Mouse (Mus musculus): ENCODE measurements at regions not wholly inside any gene's neighbourhood (a gene's known extent, or its start where the extent isn't known, plus 50 kb on each side); places are given as distances from the start of the nearest gene placed in this dataset.

DNA sequence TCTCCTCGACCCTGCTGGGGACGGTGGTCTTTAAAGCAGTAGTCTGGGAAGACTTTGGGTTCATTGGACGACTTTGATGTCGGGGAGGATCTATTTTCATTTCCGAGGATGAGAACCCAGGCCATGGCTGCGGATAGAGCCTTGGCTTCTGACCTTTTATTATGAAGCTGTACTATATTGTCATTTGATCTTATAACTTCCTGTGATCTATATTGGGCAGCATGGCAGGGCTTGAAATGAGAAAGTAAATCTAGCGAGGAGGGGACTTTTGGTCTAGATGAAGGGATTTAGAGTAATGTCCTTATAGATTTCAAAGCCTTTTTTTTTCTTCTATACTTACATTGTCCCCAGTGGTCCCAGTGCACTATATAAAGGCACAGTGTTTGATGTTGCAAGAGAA lies 172.8 kb upstream of the Stt3b start:
- H3K36me3 ChIP-seq (ENCODE audit: insufficient read depth, low read length) = no peaks in the 10 kb centered on the region
- H3K4me3 ChIP-seq (ENCODE audit: low read depth, low read length) = no peak overlapping the region
- H3K9me3 ChIP-seq (ENCODE audit: low read length) = no peaks in the 10 kb centered on the region
- H3K4me1 ChIP-seq (ENCODE audit: insufficient read depth, low read depth, low read length) = no peaks in the 10 kb centered on the region
- TF ChIP-seq EP300 (IDR thresholded peaks at IDR 0.05) (no peak), CTCF (IDR thresholded peaks at IDR 0.05) (no peak)
- H3K4me2 ChIP-seq (replicated peaks; ENCODE audit: low read depth, low read length) = no peak overlapping the region
- 72% methylated on average over 7 of the region's 7 CpGs for WGBS
- no peak overlapping the region for H3K9ac ChIP-seq (replicated peaks; ENCODE audit: low read depth)
- no peaks in the 10 kb centered on the region for H3K27me3 ChIP-seq (replicated peaks; ENCODE audit: insufficient read depth, low read length)
- no peak overlapping the region for H3K27ac ChIP-seq (ENCODE audit: low read length)
- no peak for ATAC-seq
- no peak for DNase-seq (ENCODE audit: low spot score)

DNA sequence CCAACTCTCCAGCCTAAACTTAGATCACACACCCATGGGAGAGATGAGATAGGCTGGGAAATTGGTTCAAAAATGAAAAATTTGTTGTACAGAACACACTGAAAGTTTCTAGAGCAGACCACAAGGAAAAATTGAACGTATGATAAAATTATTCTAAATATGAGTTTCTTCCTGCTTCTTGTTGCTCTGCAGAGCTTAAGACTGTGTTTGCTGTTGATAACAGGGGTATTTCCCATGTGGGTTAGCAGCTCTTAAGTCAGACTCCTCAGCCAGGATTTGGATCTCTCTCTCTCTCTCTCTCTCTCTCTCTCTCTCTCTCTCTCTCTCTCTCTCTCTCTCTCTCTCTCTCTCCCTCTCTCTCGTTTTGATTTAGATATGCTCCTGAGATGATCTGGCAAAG lies 173.5 kb upstream of the Stt3b start:
- TF ChIP-seq CTCF (IDR thresholded peaks at IDR 0.05) = no peak
- TF ChIP-seq EP300 (IDR thresholded peaks at IDR 0.05) = no peak
- no peak overlapping the region for H3K4me3 ChIP-seq (ENCODE audit: low read depth, low read length)
- no peaks in the 10 kb centered on the region for H3K4me1 ChIP-seq (ENCODE audit: insufficient read depth, low read depth, low read length)
- H3K36me3 ChIP-seq (ENCODE audit: insufficient read depth, low read length) = no peaks in the 10 kb centered on the region
- H3K9ac ChIP-seq (replicated peaks; ENCODE audit: low read depth) = no peak overlapping the region
- DNase-seq (ENCODE audit: low spot score) = no peak
- H3K27ac ChIP-seq (ENCODE audit: low read length) = no peak overlapping the region
- no peak overlapping the region for H3K4me2 ChIP-seq (replicated peaks; ENCODE audit: low read depth, low read length)
- no peaks in the 10 kb centered on the region for H3K27me3 ChIP-seq (replicated peaks; ENCODE audit: insufficient read depth, low read length)
- no peaks in the 10 kb centered on the region for H3K9me3 ChIP-seq (ENCODE audit: low read length)
- WGBS = 40% methylated on average over 2 of the region's 2 CpGs
- ATAC-seq = no peak

DNA sequence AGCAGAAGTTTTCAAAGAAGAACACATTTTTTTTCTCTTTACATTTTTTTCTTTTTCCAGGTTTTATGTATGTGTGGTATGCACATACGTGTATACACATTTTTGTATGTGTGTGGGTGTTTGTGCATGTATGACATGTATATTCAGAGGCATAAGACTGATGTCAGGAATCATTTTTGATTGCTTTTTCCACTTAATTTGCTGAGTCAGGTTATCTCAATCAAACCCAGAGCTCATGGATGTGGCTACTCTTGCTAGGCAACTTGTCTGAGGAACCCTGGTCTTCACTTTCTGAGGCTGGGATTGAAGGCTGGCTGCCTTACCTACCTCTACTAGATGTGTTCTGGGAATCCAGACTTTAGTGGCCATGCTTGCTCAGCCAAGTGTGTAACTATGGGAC lies 174.2 kb upstream of the Stt3b start:
- TF ChIP-seq EP300 (IDR thresholded peaks at IDR 0.05) (no peak), CTCF (IDR thresholded peaks at IDR 0.05) (no peak)
- no peaks in the 10 kb centered on the region for H3K36me3 ChIP-seq (ENCODE audit: insufficient read depth, low read length)
- no peaks in the 10 kb centered on the region for H3K9me3 ChIP-seq (ENCODE audit: low read length)
- ATAC-seq = no peak
- 89% methylated on average over 1 of the region's 1 CpGs for WGBS
- H3K4me3 ChIP-seq (ENCODE audit: low read depth, low read length) = no peak overlapping the region
- H3K27ac ChIP-seq (ENCODE audit: low read length) = no peak overlapping the region
- DNase-seq (ENCODE audit: low spot score) = no peak
- H3K4me1 ChIP-seq (ENCODE audit: insufficient read depth, low read depth, low read length) = no peaks in the 10 kb centered on the region
- no peaks in the 10 kb centered on the region for H3K27me3 ChIP-seq (replicated peaks; ENCODE audit: insufficient read depth, low read length)
- no peak overlapping the region for H3K9ac ChIP-seq (replicated peaks; ENCODE audit: low read depth)
- H3K4me2 ChIP-seq (replicated peaks; ENCODE audit: low read depth, low read length) = no peak overlapping the region

DNA sequence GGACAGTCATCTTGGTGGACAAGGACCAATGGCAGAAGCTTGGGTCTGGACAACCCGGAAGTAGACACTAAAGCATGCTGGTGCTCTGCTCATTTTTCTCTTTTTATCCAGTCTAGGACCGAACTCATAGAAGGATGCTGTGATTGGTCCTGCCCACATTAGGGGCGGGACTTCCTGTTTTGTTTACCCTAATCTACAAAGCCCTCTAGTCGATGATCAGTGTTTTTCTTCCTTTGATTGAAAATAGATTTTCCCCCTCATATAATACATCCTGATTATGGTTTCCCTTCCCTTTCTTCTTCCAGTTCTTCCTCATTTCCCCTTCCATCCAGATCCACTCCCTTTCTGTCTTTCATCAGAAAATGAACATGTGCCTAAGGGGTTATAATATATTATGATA lies 175.0 kb upstream of the Stt3b start:
- no peak for ATAC-seq
- DNase-seq (ENCODE audit: low spot score) = no peak
- WGBS = 86% methylated on average over 4 of the region's 4 CpGs
- H3K9ac ChIP-seq (replicated peaks; ENCODE audit: low read depth) = no peak overlapping the region
- no peaks in the 10 kb centered on the region for H3K4me1 ChIP-seq (ENCODE audit: insufficient read depth, low read depth, low read length)
- no peaks in the 10 kb centered on the region for H3K9me3 ChIP-seq (ENCODE audit: low read length)
- H3K4me3 ChIP-seq (ENCODE audit: low read depth, low read length) = no peak overlapping the region
- H3K27ac ChIP-seq (ENCODE audit: low read length) = no peak overlapping the region
- TF ChIP-seq EP300 (IDR thresholded peaks at IDR 0.05) (no peak), CTCF (IDR thresholded peaks at IDR 0.05) (no peak)
- no peaks in the 10 kb centered on the region for H3K36me3 ChIP-seq (ENCODE audit: insufficient read depth, low read length)
- H3K4me2 ChIP-seq (replicated peaks; ENCODE audit: low read depth, low read length) = no peak overlapping the region
- no peaks in the 10 kb centered on the region for H3K27me3 ChIP-seq (replicated peaks; ENCODE audit: insufficient read depth, low read length)

DNA sequence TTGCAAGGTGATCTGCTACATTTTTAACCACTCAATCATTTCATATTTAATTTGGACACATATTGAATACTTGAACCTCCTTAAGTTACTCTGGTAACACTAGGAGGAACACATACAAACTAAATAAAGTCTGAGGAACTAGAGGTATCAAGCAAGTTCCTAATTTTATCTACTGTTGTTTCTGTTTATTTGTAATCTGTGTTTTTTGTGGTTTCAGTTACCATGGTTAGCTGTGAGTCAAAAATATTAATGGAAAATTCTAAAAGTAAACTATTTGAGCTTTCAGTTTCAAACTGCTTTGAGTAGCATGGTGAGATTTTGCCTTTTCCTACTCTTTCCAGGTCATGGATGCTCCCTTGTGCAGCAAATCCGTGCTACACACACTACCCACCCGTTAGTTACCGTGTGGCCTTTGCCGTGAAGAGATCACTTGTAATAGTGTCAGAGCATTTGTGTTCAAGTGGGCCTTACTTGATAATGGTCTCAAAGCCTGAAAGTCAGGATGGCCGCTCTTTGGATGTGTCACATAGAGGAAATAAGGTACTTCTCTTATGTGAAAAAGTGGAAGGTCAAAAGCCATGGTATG lies 177.0 kb upstream of the Stt3b start:
- no peak for DNase-seq (ENCODE audit: low spot score)
- H3K9me3 ChIP-seq (ENCODE audit: low read length) = no peaks in the 10 kb centered on the region
- H3K27me3 ChIP-seq (replicated peaks; ENCODE audit: insufficient read depth, low read length) = no peaks in the 10 kb centered on the region
- no peaks in the 10 kb centered on the region for H3K36me3 ChIP-seq (ENCODE audit: insufficient read depth, low read length)
- H3K4me2 ChIP-seq (replicated peaks; ENCODE audit: low read depth, low read length) = no peak overlapping the region
- TF ChIP-seq CTCF (IDR thresholded peaks at IDR 0.05) (no peak), EP300 (IDR thresholded peaks at IDR 0.05) (no peak)
- WGBS = 84% methylated on average over 5 of the region's 5 CpGs
- H3K9ac ChIP-seq (replicated peaks; ENCODE audit: low read depth) = no peak overlapping the region
- no peaks in the 10 kb centered on the region for H3K4me1 ChIP-seq (ENCODE audit: insufficient read depth, low read depth, low read length)
- H3K4me3 ChIP-seq (ENCODE audit: low read depth, low read length) = no peak overlapping the region
- no peak overlapping the region for H3K27ac ChIP-seq (ENCODE audit: low read length)
- no peak for ATAC-seq

DNA sequence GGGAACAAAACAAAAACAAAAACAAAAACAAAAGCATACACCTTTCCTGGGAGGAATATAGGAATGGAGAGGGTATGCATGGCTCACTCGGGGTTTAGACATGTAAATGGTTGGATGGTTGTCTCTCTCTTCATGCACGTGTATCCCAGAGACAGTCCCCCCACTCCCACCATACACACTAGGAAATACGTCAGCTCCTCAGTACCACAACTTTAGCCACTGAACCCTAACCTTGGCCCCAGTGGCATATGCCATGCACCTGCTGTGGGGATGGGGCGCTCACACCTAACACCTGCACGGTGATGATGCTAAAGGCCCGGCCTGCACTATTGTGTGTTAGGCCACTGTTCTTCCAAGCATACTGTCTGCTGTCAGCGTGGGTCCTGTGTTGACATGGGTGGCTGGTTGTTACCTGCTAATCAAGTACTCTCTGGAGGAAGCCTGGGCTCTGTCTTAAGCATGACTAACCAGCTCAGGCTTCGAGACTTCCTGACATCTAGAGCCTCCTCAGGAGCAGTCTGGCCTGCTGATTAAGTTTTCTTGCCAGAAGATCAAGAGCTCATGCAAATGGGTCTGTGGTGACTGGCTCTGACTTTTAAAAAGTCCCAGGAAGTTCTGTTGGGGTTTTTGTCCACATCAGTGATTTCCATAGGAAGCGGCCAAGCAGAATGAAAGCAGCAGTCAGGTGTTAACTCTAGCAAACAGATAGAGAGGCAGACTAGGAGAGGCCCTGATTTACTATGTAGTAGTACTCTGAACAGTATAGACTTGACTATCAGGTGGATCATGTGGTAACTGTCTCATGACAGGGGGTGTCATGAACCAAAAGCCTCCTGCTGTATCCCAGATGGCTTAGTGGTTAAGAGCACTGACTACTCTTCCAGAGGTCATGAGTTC lies 178.9 kb upstream of the Stt3b start:
- H3K9me3 ChIP-seq (ENCODE audit: low read length) = no peaks in the 10 kb centered on the region
- WGBS = 81% methylated on average over 9 of the region's 9 CpGs
- no peak overlapping the region for H3K4me3 ChIP-seq (ENCODE audit: low read depth, low read length)
- no peaks in the 10 kb centered on the region for H3K4me1 ChIP-seq (ENCODE audit: insufficient read depth, low read depth, low read length)
- ATAC-seq (no peak), DNase-seq (ENCODE audit: low spot score) (no peak)
- no peak overlapping the region for H3K4me2 ChIP-seq (replicated peaks; ENCODE audit: low read depth, low read length)
- H3K27me3 ChIP-seq (replicated peaks; ENCODE audit: insufficient read depth, low read length) = 0 out of 2 replicates have a peak, but pooled peaks cover 4% of the 10 kb centered on the region
- no peaks in the 10 kb centered on the region for H3K36me3 ChIP-seq (ENCODE audit: insufficient read depth, low read length)
- TF ChIP-seq CTCF (IDR thresholded peaks at IDR 0.05) = no peak
- TF ChIP-seq EP300 (IDR thresholded peaks at IDR 0.05) = no peak
- no peak overlapping the region for H3K27ac ChIP-seq (ENCODE audit: low read length)
- H3K9ac ChIP-seq (replicated peaks; ENCODE audit: low read depth) = no peak overlapping the region

Measured in lung, postnatal 0 days (tissue).